Mouse (Mus musculus) kidney, postnatal 14 days (tissue): Measurements from ENCODE around the gene Gm21987.

Experiments
- DNase-seq: peaks from one replicate; pipeline ENCODE4 v3.0.0; 2022; ENCODE audit warnings: mixed read lengths

The Gm21987 gene

DNA sequence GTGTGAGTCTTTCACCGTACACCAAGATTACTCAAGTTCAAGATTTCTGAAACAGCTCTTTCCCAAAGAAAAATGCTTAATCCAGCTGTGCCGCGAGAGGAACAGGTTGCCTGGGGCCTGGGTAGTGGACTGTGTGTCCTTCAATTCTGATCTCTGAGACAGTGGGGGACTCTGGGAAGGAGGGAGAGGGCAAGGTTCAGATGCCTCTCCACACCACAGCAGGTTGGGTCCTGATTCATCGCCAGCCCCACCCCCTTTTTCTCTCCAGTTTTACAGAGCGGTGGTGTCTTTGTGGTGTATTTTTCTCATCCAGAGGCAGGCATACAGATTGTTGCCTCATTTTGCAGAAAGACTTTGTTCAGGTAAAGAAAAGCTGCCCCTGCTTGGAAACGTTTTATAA, 51.4 kb downstream of the Gm21987 start:
- DNase-seq: peak; percentile 76

DNA sequence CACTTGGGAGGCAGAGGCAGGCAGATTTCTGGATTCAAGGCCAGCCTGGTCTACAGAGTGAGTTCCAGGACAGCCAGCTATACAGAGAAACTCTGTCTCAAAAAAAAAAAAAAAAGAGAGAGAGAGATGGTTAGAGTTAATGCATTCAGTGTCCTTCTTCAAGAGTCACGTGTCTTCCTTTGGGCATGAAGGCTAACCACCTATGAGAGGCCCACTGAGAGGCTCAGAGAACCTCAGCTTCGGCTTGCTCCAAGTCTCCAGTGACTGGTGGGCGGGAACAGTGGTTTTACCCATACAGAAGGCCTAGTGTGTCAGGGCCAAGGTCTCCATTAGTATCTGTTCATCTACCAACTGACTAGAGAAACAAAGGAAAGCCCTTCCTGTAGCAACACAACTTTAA, 52.2 kb downstream of the Gm21987 start:
- DNase-seq: no peak

DNA sequence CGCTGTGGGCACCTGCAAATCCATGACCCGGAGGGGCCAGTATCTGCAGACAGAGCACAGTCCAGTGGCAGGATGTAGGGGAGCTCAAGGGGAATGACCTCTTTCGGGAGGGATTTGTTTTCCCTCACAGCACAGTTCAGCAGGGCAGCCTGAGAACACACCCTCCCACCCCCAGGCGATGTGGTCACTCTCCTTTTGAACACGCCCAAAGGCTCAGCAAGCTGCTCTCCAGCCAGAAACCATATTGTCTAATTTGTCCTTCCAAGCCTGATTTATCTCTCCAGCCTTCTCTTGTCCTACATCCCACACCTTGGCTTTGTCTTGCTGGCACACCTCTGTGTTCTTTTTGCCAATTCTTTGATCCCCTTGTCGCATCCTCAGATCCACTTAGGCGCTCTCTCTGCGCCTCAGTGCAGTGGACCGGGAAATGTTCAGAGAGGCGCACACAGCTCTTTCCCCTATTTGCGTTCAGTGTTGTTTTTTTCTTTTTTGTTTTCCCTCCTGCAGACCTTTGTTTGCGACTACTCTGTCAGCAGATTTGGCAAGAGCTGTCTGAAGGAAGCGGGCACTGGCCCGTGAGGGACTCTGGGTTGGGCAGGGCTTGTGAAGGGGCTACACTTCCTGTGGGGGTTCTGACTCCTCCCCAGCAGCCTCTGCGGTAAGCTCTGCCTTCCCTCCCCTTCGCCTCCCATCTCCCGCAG, 52.8 kb downstream of the Gm21987 start:
- peak; percentile 65 for DNase-seq

DNA sequence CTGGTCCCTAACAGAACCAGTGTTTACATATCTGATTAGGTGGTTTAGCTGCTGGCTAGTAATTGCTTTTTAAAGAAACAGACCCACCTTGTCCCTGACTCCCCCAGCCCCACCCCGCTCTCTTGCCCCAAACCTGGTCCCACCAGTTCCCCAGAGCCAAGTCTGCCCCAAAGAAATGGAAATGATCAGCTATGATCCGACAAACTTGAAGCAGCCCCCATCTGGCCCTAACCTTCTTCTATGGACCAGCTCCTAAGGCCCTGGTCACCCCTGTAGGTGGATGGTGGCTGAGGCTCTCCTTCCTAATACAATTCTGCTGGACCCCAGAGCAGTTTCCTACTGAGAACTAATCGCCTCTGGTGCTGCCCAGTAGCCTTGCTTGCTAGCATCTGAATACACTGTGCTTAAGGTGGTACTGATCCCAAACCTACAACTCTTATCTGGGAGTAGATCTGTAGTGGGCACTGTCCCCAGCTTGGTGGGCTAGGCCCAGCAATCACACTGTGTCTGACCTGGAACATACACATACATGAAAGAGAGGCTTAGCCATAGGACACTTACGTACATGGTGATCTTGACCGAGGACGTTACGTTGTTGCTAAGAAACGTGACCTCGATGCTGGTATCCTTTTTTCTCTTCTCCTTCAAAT, 53.6 kb downstream of the Gm21987 start:
- no peak for DNase-seq

- no peak for DNase-seq
Observed at GRCm38 (mm10) chr16:38401468-38401867, 54.6 kb downstream of the Gm21987 start.

DNA sequence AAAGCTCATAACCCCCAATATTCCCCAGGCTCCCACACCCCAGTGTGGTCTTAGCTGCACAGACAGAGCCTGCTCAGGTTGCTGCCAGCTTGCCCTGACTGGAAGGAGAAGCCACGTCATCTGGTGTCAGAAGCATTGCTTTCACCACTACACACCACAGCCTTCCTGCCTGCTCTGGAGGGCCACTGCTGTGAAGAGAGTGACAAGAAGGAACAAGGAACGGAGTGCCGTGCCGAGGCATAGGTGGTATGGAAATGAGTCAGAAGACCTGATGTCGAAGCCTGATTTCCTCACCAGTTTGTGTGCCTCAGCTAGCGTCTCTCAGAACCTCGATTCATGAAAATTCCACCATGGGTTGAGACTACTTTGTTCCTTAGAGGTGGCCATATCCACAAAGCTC, 56.8 kb downstream of the Gm21987 start:
- no peak for DNase-seq

DNA sequence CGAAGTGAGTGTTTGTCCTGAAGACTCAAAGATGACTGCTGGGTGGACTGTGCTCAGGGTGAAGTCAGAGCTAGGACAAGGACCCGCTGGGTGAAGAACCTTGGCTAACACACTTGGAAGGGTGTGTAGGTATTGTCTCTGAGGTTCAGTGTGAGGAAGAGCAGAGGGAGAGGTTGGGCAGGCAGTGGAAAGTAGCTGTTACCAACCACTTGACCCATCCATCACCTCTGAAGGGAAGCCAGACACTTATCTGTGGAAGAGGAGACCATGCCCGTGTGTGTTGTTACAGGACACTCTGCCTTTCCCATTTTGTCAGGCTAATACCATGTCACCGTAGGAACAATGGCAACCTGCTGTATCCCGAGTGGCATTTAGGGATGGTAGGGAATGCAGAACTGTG, 59.5 kb downstream of the Gm21987 start:
- no peak for DNase-seq

DNA sequence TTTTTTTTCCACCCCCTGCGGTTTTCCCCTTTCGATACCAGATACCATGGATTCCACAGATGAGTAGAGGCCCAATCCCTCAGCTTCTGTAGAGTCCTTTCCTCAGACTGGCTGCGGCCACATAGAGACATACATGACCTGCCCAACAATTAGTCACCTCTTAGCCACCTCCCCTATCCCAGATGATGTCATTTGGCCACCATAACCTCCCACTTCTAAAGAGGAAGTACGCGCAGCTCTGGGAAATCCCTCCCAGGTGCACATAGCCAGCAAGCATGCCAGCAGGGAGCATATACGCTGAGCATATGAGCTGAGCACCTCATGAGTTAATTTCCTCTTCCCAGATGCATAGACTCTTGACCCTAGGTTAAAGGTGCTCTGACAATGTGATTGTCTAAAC, 59.9 kb downstream of the Gm21987 start:
- DNase-seq: no peak

DNA sequence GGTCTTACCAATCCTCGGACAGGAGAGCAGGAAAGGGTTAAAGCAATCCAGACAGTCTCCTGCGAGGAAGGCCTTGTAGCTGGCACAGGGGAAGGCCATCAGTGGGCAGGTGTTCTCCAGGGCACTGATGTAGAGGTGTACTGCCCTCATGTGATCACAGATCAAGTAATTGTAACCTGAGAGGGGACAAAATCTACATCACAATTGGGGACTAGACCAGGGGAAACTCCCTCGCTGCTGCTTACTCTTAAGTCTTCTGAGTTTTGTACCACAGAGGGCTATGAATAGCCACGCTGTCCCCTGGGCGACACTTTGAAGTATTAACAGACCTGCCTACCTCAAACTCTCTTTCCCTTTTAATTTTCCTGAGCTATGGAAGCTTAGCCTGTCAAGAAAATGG, 60.7 kb downstream of the Gm21987 start:
- no peak for DNase-seq

DNA sequence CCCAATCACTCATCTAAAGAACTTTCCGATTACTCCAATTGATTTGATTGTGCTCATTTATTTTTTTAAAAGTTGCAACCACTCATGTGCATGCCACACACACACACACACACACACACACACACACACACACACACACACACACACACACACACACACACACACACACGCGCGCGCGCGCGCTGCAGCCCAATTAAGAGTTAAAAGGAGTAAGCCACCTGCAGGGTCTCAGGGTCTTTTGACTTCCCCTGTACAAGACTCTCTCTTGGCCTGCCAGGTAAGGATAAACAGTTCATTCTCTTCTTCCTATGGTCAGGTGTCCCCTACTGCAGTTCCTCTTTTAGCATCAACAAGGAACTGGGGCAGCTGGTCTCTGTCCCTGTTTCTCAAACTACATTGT, 61.6 kb downstream of the Gm21987 start:
- DNase-seq: no peak
